Mouse (Mus musculus) liver, embryonic 14.5 days (tissue): ENCODE data around the gene Cdk1. TPM values are rescaled to one million over a fixed set of nuclear protein-coding genes. Genes with fewer than 3 reads are reported as not detected.
A peak's percentile ranks its signal among the peaks of the same experiment; 100 is the strongest.

Source experiments
- ATAC-seq: fragments of 200-750 bp; cut with Nextera tagmentation; 2 replicates; pipeline ENCODE4 v1.8.0; 2017; ENCODE audit warnings: moderate number of reproducible peaks, mild to moderate bottlenecking, moderate library complexity; ENCODE audit not compliant: insufficient read depth
- DNase-seq, 3 experiments: peaks; one replicate each; pipeline ENCODE4 v3.0.0-alpha.2; 2012 to 2013; ENCODE audit warnings: low read depth in 3 of 3, low spot score in 3 of 3
- H3K27ac ChIP-seq: fragments of 300-500 bp; sonication (generic); 2 replicates; pipeline ENCODE4 v1.5.1; 2014; ENCODE audit warnings: moderate library complexity, mild to moderate bottlenecking, control low read depth, inconsistent platforms
- H3K27me3 ChIP-seq: fragments of 300-500 bp; sonication (generic); 2 replicates; pipeline ENCODE4 v1.6.1; 2014; ENCODE audit warnings: mild to moderate bottlenecking, low read length, moderate library complexity; ENCODE audit not compliant: control insufficient read depth, insufficient read depth
- H3K36me3 ChIP-seq: fragments of 300-500 bp; sonication (generic); replicated peaks from 2 replicates; pipeline ENCODE4 v1.6.1; 2014; ENCODE audit warnings: low read depth; ENCODE audit not compliant: control insufficient read depth, insufficient read depth
- H3K4me1 ChIP-seq, 2 experiments: fragments of 200-500 bp in 1 of 2; fragments of 300-500 bp in 1 of 2; sonication (generic) in 1 of 2; replicated peaks; 2 replicates each; pipeline ENCODE4 v1.6.1; 2012 to 2014; ENCODE audit warnings: antibody characterized with exemption in 1 of 2, inconsistent platforms in 1 of 2, low read length in 1 of 2; ENCODE audit not compliant: control insufficient read depth in 2 of 2, insufficient read depth in 2 of 2
- H3K4me2 ChIP-seq: fragments of 300-500 bp; sonication (generic); 2 replicates; pipeline ENCODE4 v1.6.1; 2014; ENCODE audit warnings: low read depth, mild to moderate bottlenecking, control low read depth, moderate library complexity
- H3K4me3 ChIP-seq, 2 experiments: fragments of 200-500 bp in 1 of 2; fragments of 300-500 bp in 1 of 2; sonication (generic) in 1 of 2; 2 replicates each; pipeline ENCODE4 v1.5.1; 2012 to 2014; ENCODE audit warnings: low read depth in 2 of 2, low read length in 2 of 2, mild to moderate bottlenecking in 2 of 2, control low read depth in 1 of 2, inconsistent platforms in 1 of 2, moderate library complexity in 1 of 2; ENCODE audit not compliant: insufficient read depth in 1 of 2
- H3K9ac ChIP-seq: fragments of 300-500 bp; sonication (generic); replicated peaks from 2 replicates; pipeline ENCODE4 v1.6.1; 2014; ENCODE audit warnings: mild to moderate bottlenecking, control low read depth, moderate library complexity
- H3K9me3 ChIP-seq: fragments of 300-500 bp; sonication (generic); 2 replicates; pipeline ENCODE4 v1.6.1; 2016; ENCODE audit warnings: low read length, mixed read lengths; ENCODE audit not compliant: control insufficient read depth
- CTCF ChIP-seq: IDR thresholded peaks from 2 replicates; pipeline ENCODE4 v1.5.1; 2016; ENCODE audit warnings: antibody characterized with exemption, low read depth, control low read depth
- EP300 ChIP-seq: IDR thresholded peaks from 2 replicates; pipeline ENCODE4 v1.6.1; 2016; ENCODE audit warnings: antibody characterized with exemption, low read depth
- WGBS: fragments of 180-500 bp; shearing (Covaris S2); extraction: QIAGEN DNeasy Blood & Tissue Kit; methylation state at CpG from one replicate; pipeline ENCODE4 v1.1.7; 2014; ENCODE audit not compliant: insufficient replicate concordance; 5-methylcytosine and 5-hydroxymethylcytosine counted together
- polyA plus RNA-seq, 2 experiments: library from polyadenylated mRNA; depleted of rRNA in 1 of 2; stranded (reverse) in 1 of 2; unstranded in 1 of 2; fragments of >200 nt; fragmentation: Nextera tagmentation in 1 of 2; extraction: Ambion mirVana in 1 of 2; gene quantifications; 2 replicates each; pipeline versions ENCODE4 v1.2.1 to v1.2.3; 2012 to 2014

Cdk1 gene
- 140 and 273 TPM in 2 replicates for polyA plus RNA-seq (2012; rRNA removed)
- 353 and 360 TPM in 2 replicates for polyA plus RNA-seq (2014; fragmentation: Nextera tagmentation; extraction: Ambion mirVana)

DNA sequence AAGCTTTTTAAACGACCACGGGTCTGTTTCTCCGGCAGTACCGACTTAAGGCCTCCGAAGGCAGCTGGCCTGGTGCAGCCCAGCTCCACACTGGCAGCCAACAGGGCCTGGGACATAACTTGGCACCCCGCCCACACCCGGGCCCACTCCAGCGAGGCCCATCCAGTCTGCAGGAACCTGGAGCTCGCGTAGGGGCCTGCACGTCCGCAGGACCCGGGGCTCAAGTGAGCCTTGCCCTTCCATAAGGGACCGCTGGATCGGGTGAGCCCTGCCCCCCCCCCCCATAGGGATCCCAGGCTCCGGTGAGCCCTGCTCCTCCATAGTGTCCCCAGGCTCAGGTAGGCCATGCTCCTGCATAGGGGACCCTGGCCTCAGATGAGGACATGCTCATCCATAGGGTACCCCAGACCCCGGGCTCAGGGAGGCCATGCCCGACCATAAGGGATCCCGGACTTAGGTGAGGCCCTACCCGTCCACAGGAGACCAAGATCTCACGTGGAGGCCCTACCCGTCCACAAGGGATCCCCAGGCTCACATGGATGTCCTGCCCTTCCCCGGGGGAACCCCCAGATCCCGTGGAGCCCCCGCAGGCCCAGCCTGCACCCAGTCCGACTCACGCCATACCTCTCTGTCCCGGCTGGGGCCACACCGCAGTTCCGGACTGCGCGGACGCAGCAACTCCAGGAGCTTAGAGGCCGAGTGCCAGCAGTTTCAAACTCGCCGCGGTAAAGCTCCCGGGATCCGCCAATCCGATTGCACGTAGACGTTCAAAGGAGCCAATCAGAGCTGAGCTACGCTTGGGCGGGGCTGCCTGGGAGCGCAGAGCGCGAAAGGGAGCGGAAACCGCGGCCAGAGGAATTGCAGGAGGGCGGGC lies at the start of gene Cdk1:
Gene Cdk1 (minus strand): TSS at position 727 of the 874 bp plus-strand sequence.
- ATAC-seq, result peak; percentile 94
- peak within 1 kb of the TSS; percentile 83 for H3K4me2 ChIP-seq
- peak within 1 kb of the TSS; percentile 71 for H3K27ac ChIP-seq
- no peaks in the 10 kb centered on the region for H3K9me3 ChIP-seq
- H3K27me3 ChIP-seq, result no peaks in the 10 kb centered on the region
- WGBS, result under 1% methylated on average over 51 of the region's 51 CpGs
- H3K4me1 ChIP-seq, result peaks cover 10 to 29% of the 10 kb centered on the region in 2 experiments; a peak in 3 of 4 replicates
- H3K4me3 ChIP-seq, result peak within 1 kb of the TSS; percentile 91 to 93
- TF ChIP-seq CTCF, result no peak
- no peak for TF ChIP-seq EP300
- peak; percentile 93 to 94 (median 94) for DNase-seq
- H3K36me3 ChIP-seq, result peaks cover 39% of the 10 kb centered on the region
- H3K9ac ChIP-seq, result peak within 1 kb of the TSS; percentile 99

DNA sequence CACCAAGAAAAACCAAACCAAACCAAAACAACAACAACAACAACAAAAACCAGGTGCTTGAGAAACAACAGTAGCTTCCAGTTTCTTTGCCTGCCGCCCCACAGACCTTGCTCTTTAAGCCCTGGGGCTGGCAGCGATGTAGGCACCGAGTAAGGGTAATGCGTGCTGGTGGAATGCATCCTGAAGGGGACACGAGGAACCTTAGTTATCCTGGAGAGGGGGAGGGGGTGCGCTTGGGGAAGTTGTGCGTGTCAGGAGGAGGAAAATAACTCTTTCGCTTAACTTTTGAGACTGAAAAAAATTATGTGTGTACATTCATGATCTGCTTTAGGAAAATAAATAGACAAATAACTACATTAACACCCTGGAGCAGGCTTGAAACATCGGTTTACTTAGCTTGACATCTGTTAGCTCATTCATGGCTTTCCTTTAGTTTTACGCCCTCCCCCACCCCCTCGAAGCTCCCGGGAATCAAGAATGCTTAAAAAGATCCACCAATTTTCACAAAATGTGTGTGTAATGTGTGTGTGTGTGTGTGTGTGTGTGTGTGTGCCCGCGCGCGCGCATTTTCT lies 47.2 kb upstream of the Cdk1 start:
- Histone ChIP-seq H3K9me3 (no peaks in the 10 kb centered on the region), H3K4me3 (peak overlapping the region; percentile 9 to 51; a peak in 2 of 4 replicates), H3K4me1 (no peaks in the 10 kb centered on the region), H3K36me3 (no peaks in the 10 kb centered on the region), H3K4me2 (peak overlapping the region; percentile 56), H3K27ac (no peak overlapping the region), H3K9ac (no peak overlapping the region), H3K27me3 (peaks cover 29% of the 10 kb centered on the region)
- TF ChIP-seq CTCF (no peak), EP300 (no peak)
- no peak for DNase-seq
- no peak for ATAC-seq
- WGBS, result 5% methylated on average over 17 of the region's 17 CpGs

DNA sequence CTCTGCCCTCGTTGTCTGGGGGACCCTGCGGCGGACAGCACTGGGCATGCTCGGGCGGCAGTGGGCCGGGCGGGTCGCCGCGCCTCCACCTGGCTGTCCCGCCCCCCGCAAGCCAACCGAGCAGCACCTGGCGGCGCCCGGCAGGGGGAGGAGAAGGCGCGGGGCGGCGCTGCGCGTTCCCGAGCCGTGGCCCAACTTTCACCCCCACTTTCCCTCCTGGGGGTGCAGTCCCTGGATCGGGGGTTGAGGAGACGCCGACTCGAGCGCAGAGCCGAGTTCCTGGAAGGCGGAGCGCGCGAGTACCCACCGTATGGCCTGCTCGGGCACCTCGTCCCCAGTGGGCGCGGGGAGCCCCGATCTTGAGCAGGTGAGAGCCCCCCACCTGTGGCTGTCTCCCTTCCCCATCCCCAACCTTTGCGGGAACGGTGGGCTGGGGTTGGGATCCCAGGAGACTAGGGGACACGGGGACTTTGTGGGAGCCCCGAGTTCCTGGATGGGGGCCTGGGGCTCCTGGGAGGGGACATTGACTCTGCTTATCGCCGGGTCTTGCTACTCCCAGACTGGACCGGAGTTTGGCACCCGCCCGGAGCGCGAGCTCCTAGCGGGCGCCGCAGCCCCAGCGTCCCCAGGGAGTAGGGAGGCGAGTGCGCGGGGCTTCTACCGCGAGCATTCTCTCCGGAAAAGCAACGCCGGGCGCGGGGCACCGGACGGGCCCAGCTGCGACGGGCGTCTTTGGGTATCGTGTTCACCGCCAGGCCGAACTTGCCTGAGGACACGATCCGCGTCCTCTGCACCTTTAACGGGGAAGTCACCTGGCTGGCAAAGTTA lies 46.2 kb upstream of the Cdk1 start, which contains the start of gene Ank3:
Gene Ank3 (plus strand): TSS at position 11 of the 828 bp plus-strand sequence.
- DNase-seq, result no peak
- ATAC-seq, result no peak
- no peak within 1 kb of the TSS for H3K9ac ChIP-seq
- no peak within 1 kb of the TSS for H3K27ac ChIP-seq
- H3K27me3 ChIP-seq, result peaks cover 29% of the 10 kb centered on the region
- H3K36me3 ChIP-seq, result no peaks in the 10 kb centered on the region
- no peaks in the 10 kb centered on the region for H3K4me1 ChIP-seq
- TF ChIP-seq EP300, result no peak
- 2% methylated on average over 74 of the region's 77 CpGs for WGBS
- H3K4me2 ChIP-seq, result peak within 1 kb of the TSS; percentile 56
- H3K4me3 ChIP-seq, result peak within 1 kb of the TSS; percentile 40 to 51
- H3K9me3 ChIP-seq, result no peaks in the 10 kb centered on the region

DNA sequence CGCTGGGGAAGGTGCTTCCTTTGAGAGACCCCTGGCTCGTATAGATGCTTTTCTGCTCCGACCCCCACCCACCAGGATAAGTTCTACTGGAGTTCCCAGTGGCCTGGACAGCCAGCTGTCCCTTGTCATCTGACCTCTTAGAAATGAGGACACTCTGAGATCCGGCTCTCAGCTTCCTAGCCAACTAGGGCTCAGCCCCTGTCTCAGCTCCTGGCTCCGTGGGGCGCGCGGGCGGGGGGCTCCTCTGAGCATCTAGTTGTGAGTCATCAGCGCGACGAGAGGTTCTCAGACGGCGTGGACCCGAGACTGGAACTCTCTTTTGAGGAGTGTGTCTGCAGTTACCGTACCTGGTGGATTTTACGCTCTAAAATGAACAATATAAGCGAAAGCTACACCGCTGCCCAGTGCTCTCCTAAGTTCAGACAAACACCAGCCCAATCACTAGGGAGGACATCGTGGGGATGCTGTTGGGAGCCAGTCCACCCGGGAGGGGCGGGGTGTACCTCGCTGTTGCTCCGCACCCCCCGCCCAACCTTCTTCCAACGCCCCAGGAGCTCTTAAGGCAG lies 45.5 kb upstream of the Cdk1 start:
- ATAC-seq, result no peak
- no peak overlapping the region for H3K27ac ChIP-seq
- peak overlapping the region; percentile 40 to 51 for H3K4me3 ChIP-seq
- H3K27me3 ChIP-seq, result peaks cover 29% of the 10 kb centered on the region
- no peaks in the 10 kb centered on the region for H3K36me3 ChIP-seq
- peak overlapping the region; percentile 56 for H3K4me2 ChIP-seq
- H3K9ac ChIP-seq, result no peak overlapping the region
- no peak for DNase-seq
- TF ChIP-seq EP300 (no peak), CTCF (no peak)
- 0% methylated on average over 26 of the region's 26 CpGs for WGBS
- H3K9me3 ChIP-seq, result no peaks in the 10 kb centered on the region
- no peaks in the 10 kb centered on the region for H3K4me1 ChIP-seq
